In the genomic region with DNA sequence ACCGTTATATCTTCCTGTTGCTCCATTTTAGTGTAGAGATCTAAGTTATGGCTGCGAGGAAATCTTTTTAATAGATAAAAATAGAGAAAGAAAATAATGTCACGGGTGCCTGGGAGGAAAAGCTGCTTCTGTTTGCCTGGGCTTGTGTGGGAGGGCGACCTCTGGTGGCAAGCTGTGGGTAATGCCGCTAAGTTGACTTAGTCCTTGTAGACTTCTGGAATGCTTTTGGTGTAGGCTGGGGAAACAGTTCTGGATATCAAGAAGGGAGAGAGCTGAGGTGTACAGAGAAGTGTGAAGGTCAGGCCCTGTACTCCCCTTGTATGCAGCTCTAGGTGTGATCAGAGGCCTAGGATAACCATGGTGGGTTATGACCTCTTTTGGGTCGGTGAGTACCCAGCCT, we compare ENCODE assay signal across 8 mouse cellular contexts.
DNase-seq lines count a peak whose midpoint lies in the region; ATAC-seq and TF ChIP-seq lines count a peak whose summit lies in the region.

No protein-coding gene starts in this region.

- peak overlapping the region; percentile 42 for H3K4me2 ChIP-seq in hindbrain, embryonic 13.5 days

- peak; percentile 92 for TF ChIP-seq CTCF in cerebellum, adult 2 months (IDR thresholded peaks at IDR 0.05; ENCODE audit: borderline replicate concordance, insufficient read depth, low read depth, low read length)

- no peak overlapping the region for H3K9ac ChIP-seq in hindbrain, embryonic 13.5 days

- no peak for TF ChIP-seq POLR2A in cerebellum, adult 2 months (IDR thresholded peaks at IDR 0.05; ENCODE audit: borderline replicate concordance, insufficient read depth, low read length)

- no peaks in the 10 kb centered on the region for H3K9me3 ChIP-seq in hindbrain, embryonic 13.5 days

- no peak overlapping the region for H3K27ac ChIP-seq in cerebellum, adult 2 months (ENCODE audit: insufficient read depth, low read length)
- peak overlapping the region; percentile 70; the same call in 1 of the 2 replicates for H3K27ac ChIP-seq in hindbrain, embryonic 13.5 days

- H3K4me1 ChIP-seq in cerebellum, adult 2 months (ENCODE audit: control insufficient read depth, insufficient read depth, low read length), result no peaks in the 10 kb centered on the region
- peaks cover 45% of the 10 kb centered on the region for H3K4me1 ChIP-seq in hindbrain, embryonic 13.5 days (replicated peaks)

- peak overlapping the region; percentile 36 for H3K4me3 ChIP-seq in cerebellum, adult 2 months (replicated peaks; ENCODE audit: insufficient read depth, low read depth, low read length)
- H3K4me3 ChIP-seq in hindbrain, embryonic 13.5 days, result peak overlapping the region; percentile 15; the same call in 1 of the 2 replicates

- H3K36me3 ChIP-seq in hindbrain, embryonic 13.5 days, result no peaks in the 10 kb centered on the region

- 18% methylated on average over 6 of the region's 6 CpGs for WGBS in cerebellum, adult 2 months
- WGBS in hindbrain, embryonic 13.5 days, result 17% methylated on average over 6 of the region's 6 CpGs

- peak; percentile 75 for DNase-seq in Muller cell, postnatal 12 days (ENCODE audit: inconsistent ontology term)
- peak; percentile 61 to 78 for DNase-seq in cerebellum, adult 2 months
- peak; percentile 62 to 83 for DNase-seq in frontal cortex, postnatal 10 days (ENCODE audit: low spot score in 2 of 2)
- peak; percentile 86 to 92 for DNase-seq in layer of hippocampus, postnatal 14 days (ENCODE audit: low spot score in 2 of 2)
- DNase-seq in lung, postnatal 4 days, result peak; percentile 87 to 90
- peak; percentile 85 for DNase-seq in right cerebral cortex, adult 18-20 months
- peak; percentile 75 for DNase-seq in urinary bladder, adult 2 months (ENCODE audit: low spot score)

- no peaks in the 10 kb centered on the region; the same call in 1 of the 2 replicates for H3K27me3 ChIP-seq in cerebellum, adult 2 months (ENCODE audit: control insufficient read depth, insufficient read depth, low read length)
- H3K27me3 ChIP-seq in hindbrain, embryonic 13.5 days, result peaks cover 12% of the 10 kb centered on the region

- no peak for ATAC-seq in hindbrain, embryonic 13.5 days (ENCODE audit: low FRiP score)
